Mouse (Mus musculus): ENCODE data around the gene Lrit3.

- no peak for TF ChIP-seq CTCF (IDR thresholded peaks at IDR 0.05; ENCODE audit: low read depth, low read length)
- no peak for TF ChIP-seq POLR2A (IDR thresholded peaks at IDR 0.05; ENCODE audit: borderline replicate concordance, low read depth, low read length)
Measured at GRCm38 (mm10) chr3:129831035-129831568, 27.3 kb upstream of the Lrit3 start, which contains the start of gene Gar1.

All from bone marrow macrophage, adult 2 months (primary cell).